Mouse (Mus musculus) gastrocnemius, postnatal 36 days (tissue): ENCODE data around the gene Lrriq4. TPM values are rescaled to one million over a fixed set of nuclear protein-coding genes. Genes with fewer than 3 reads are reported as not detected.

Experiments used
- DNase-seq, 2 experiments: peaks; one replicate each; pipeline ENCODE4 v3.0.0; 2022
- intact Hi-C: fragments of 180-260 bp; cut with DNase I; formaldehyde crosslinking; loops from one replicate; pipeline ENCODE4 v1.15.1; 2025
- long read RNA-seq, 2 experiments: library from polyadenylated mRNA; stranded (forward); transcript quantifications; one replicate each; pipeline ENCODE4 v2.0.0; 2021
- total RNA-seq, 2 experiments: library from RNA; stranded (reverse); gene quantifications; 2 replicates each; pipeline ENCODE4 v1.2.3; 2021

Gene Lrriq4
- total RNA-seq, result not detected
- long read RNA-seq, experiment 1, result 0 reads
- long read RNA-seq, experiment 2, result 0 reads

- intact Hi-C loops, result no loop called here
These were observed at the start of gene Lrriq4 for GRCm38 (mm10) chr3:30644207-30644606. Gene Lrriq4 (plus strand): TSS chr3:30644507.

GRCm38 (mm10) chr3:30595111-30595832, 49.0 kb upstream of the Lrriq4 start:
- intact Hi-C loops, result loop anchor here (5.0 kb wide), 1 partner anchor 542 kb away; no protein-coding TSS in a partner anchor
- DNase-seq, result peak; percentile 21 to 41

More at GRCm38 (mm10) chr3:30644207-30644606, at the start of gene Lrriq4:
- no peak for DNase-seq

- no peak for DNase-seq
- intact Hi-C loops, result loop anchor here (5.0 kb wide), 1 partner anchor 540 kb away; no protein-coding TSS in a partner anchor
These were observed 47.0 kb upstream of the Lrriq4 start for GRCm38 (mm10) chr3:30597271-30597670.

- intact Hi-C loops, result loop anchor here (5.0 to 10.0 kb wide), 2 partner anchors 195 to 537 kb away; partner anchors contain the start of gene Sec62
- DNase-seq, result no peak
These were observed 44.4 kb upstream of the Lrriq4 start, which contains the start of gene Actrt3 for GRCm38 (mm10) chr3:30599711-30600545. Gene Actrt3 (minus strand): TSS chr3:30599939.

GRCm38 (mm10) chr3:30600717-30601116, 43.6 kb upstream of the Lrriq4 start:
- intact Hi-C loops, result loop anchor here (10.0 kb wide), 1 partner anchor 194 kb away; the partner anchor contains the start of gene Sec62
- DNase-seq, result no peak

- intact Hi-C loops, result loop anchor here (10.0 kb wide), 1 partner anchor 194 kb away; the partner anchor contains the start of gene Sec62
- peak; percentile 77 to 80 for DNase-seq
These were observed 43.1 kb upstream of the Lrriq4 start for GRCm38 (mm10) chr3:30601175-30601574.

- intact Hi-C loops, result loop anchor here (10.0 kb wide), 1 partner anchor 193 kb away; the partner anchor contains the start of gene Sec62
- no peak for DNase-seq
These were observed 42.7 kb upstream of the Lrriq4 start for GRCm38 (mm10) chr3:30601610-30602064.

GRCm38 (mm10) chr3:30602065-30602739, 42.1 kb upstream of the Lrriq4 start, which contains the start of gene Mynn:
Gene Mynn (plus strand): TSS chr3:30602065.
- DNase-seq, result peak; percentile 94 to 98
- intact Hi-C loops, result loop anchor here (10.0 kb wide), 1 partner anchor 193 kb away; the partner anchor contains the start of gene Sec62

GRCm38 (mm10) chr3:30602740-30603098, 41.6 kb upstream of the Lrriq4 start:
- intact Hi-C loops, result loop anchor here (10.0 kb wide), 1 partner anchor 192 kb away; the partner anchor contains the start of gene Sec62
- peak in 1 of 2 experiments; percentile 37 for DNase-seq

- no peak for DNase-seq
- intact Hi-C loops, result loop anchor here (10.0 kb wide), 1 partner anchor 192 kb away; the partner anchor contains the start of gene Sec62
These were observed 41.1 kb upstream of the Lrriq4 start for GRCm38 (mm10) chr3:30603256-30603655.

GRCm38 (mm10) chr3:30608999-30609398, 35.3 kb upstream of the Lrriq4 start:
- no peak for DNase-seq
- intact Hi-C loops, result loop anchor here (10.0 kb wide), 1 partner anchor 186 kb away; the partner anchor contains the start of gene Sec62

GRCm38 (mm10) chr3:30610930-30611329, 33.4 kb upstream of the Lrriq4 start:
- intact Hi-C loops, result no loop called here

GRCm38 (mm10) chr3:30620132-30620531, 24.2 kb upstream of the Lrriq4 start:
- no peak for DNase-seq
- intact Hi-C loops, result no loop called here

More at GRCm38 (mm10) chr3:30610930-30611329, 33.4 kb upstream of the Lrriq4 start:
- DNase-seq, result no peak

GRCm38 (mm10) chr3:30633681-30634080, 10.6 kb upstream of the Lrriq4 start:
- intact Hi-C loops, result no loop called here

GRCm38 (mm10) chr3:30635629-30636028, 8.7 kb upstream of the Lrriq4 start:
- intact Hi-C loops, result no loop called here
- no peak for DNase-seq

More at GRCm38 (mm10) chr3:30633681-30634080, 10.6 kb upstream of the Lrriq4 start:
- no peak for DNase-seq

- intact Hi-C loops, result no loop called here
- DNase-seq, result no peak
These were observed 2.5 kb downstream of the Lrriq4 start for GRCm38 (mm10) chr3:30646761-30647160.

- intact Hi-C loops, result no loop called here
- no peak for DNase-seq
These were observed 3.3 kb downstream of the Lrriq4 start, which contains the start of gene Lrrc34 for GRCm38 (mm10) chr3:30647440-30648090. Gene Lrrc34 (minus strand): TSS chr3:30647869.

- DNase-seq, result no peak
- intact Hi-C loops, result no loop called here
These were observed 4.2 kb downstream of the Lrriq4 start for GRCm38 (mm10) chr3:30648466-30648865.
